ENCODE assay signal across 8 mouse cellular contexts in genomic region chr14:37165266-37165926, GRCm38 (mm10). TPM values are rescaled to one million over a fixed set of nuclear protein-coding genes. Genes with fewer than 3 reads are reported as not detected.
A peak's percentile ranks its signal among the peaks of the same experiment; 100 is the strongest.
DNase-seq lines count a peak whose midpoint lies in the region; ATAC-seq lines count a peak whose summit lies in the region.

No protein-coding gene starts in this region.

- no peak overlapping the region for H3K9ac ChIP-seq in heart, embryonic 12.5 days

- DNase-seq in heart, postnatal 25 days (ENCODE audit: low spot score) = no peak
- peak; percentile 7 for DNase-seq in thymus, postnatal 4 days
- no peak for DNase-seq in thymus, postnatal 25 days
- peak; percentile 47 for DNase-seq in c-Kit-negative CD71-positive TER-119-positive erythroid progenitor cells, embryonic 14.5 days (ENCODE audit: low read depth, low spot score)
- peak; percentile 1 for DNase-seq in hindlimb bud, embryonic 11.5 days (ENCODE audit: extremely low spot score, low read depth, low spot score)
- DNase-seq in neural tube, embryonic 10.5 days (ENCODE audit: extremely low spot score, low spot score) = no peak

- H3K4me3 ChIP-seq in heart, embryonic 12.5 days = no peak overlapping the region

- H3K27ac ChIP-seq in heart, embryonic 12.5 days (ENCODE audit: poor library complexity, severe bottlenecking) = no peak overlapping the region

- H3K36me3 ChIP-seq in heart, embryonic 12.5 days = no peaks in the 10 kb centered on the region

- H3K4me2 ChIP-seq in heart, embryonic 12.5 days = no peak overlapping the region

- 0 out of 2 replicates have a peak, but pooled peaks have one; percentile 55 for ATAC-seq in heart, embryonic 12.5 days (ENCODE audit: insufficient number of reproducible peaks, low FRiP score)
- peak; percentile 60 for ATAC-seq in megakaryocyte-erythroid progenitor cell, adult 5-6 weeks (replicated peaks; ENCODE audit: low FRiP score, low TSS enrichment, poor library complexity, severe bottlenecking)

- WGBS in heart, embryonic 12.5 days = 71% methylated on average over 1 of the region's 1 CpGs

- 0 out of 2 replicates have a peak, but pooled peaks cover 1% of the 10 kb centered on the region for H3K9me3 ChIP-seq in heart, embryonic 12.5 days (replicated peaks)

- intact Hi-C loops in heart, postnatal 25 days (cut with DNase I) = no loop called here

- no peaks in the 10 kb centered on the region for H3K27me3 ChIP-seq in heart, embryonic 12.5 days (replicated peaks)

- no peaks in the 10 kb centered on the region for H3K4me1 ChIP-seq in heart, embryonic 12.5 days (replicated peaks)

RNA-seq across cellular contexts. Expression of gene Ghitm, which starts 30.3 kb away (rescaled TPM):
- polyA plus RNA-seq in heart, embryonic 12.5 days (2016; fragmentation: Nextera tagmentation; extraction: Ambion mirVana) = 366 and 371 TPM in 2 replicates
- 100 to 1,000 TPM; 636 to 638 TPM for total RNA-seq in heart, postnatal 25 days (2021)
- total RNA-seq in megakaryocyte-erythroid progenitor cell, adult 5-6 weeks (2014; fragmentation: Nextera tagmentation) = 91.2 and 104 TPM in 2 replicates
- 186 and 209 TPM in 2 replicates for total RNA-seq in megakaryocyte-erythroid progenitor cell, adult 5-6 weeks (2017)

RNA-seq across cellular contexts. Expression of gene 2610528A11Rik, which starts 51.6 kb away (rescaled TPM):
- polyA plus RNA-seq in heart, embryonic 12.5 days (2016; fragmentation: Nextera tagmentation; extraction: Ambion mirVana) = 0.96 and 1.8 TPM in 2 replicates
- under 1 TPM in 1 of 2 experiments, not detected in 1; 0.60 TPM for total RNA-seq in heart, postnatal 25 days (2021)
- not detected in 2 replicates for total RNA-seq in megakaryocyte-erythroid progenitor cell, adult 5-6 weeks (2014; fragmentation: Nextera tagmentation)
- total RNA-seq in megakaryocyte-erythroid progenitor cell, adult 5-6 weeks (2017) = 1.3 and 2.9 TPM in 2 replicates

Comparison
In these comparisons a context has a peak if more than half of its experiments do, and no peak if none do; other contexts are left out.
1. DNase-seq: peak in thymus, postnatal 4 days (single experiment), c-Kit-negative CD71-positive TER-119-positive erythroid progenitor cells, embryonic 14.5 days (single experiment) and hindlimb bud, embryonic 11.5 days (single experiment); none in heart, postnatal 25 days (single experiment), thymus, postnatal 25 days (single experiment) and neural tube, embryonic 10.5 days (single experiment).